Mouse (Mus musculus) heart, adult 18-20 months (tissue): ENCODE data around the gene 4921539E11Rik. TPM values are rescaled to one million over a fixed set of nuclear protein-coding genes. Genes with fewer than 3 reads are reported as not detected.

ENCODE experiments used
- DNase-seq, 2 experiments: peaks; one replicate each; pipeline ENCODE4 v3.0.0; 2021 to 2022; ENCODE audit warnings: mixed read lengths in 1 of 2
- long read RNA-seq, 2 experiments: library from polyadenylated mRNA; stranded (forward); transcript quantifications; one replicate each; pipeline ENCODE4 v2.0.0; 2021
- total RNA-seq, 2 experiments: library from RNA; stranded (reverse); gene quantifications; 2 replicates each; pipeline ENCODE4 v1.2.3; 2021

4921539E11Rik gene
- total RNA-seq: not detected
- long read RNA-seq, experiment 1: 0 reads
- long read RNA-seq, experiment 2, partial matches to known transcripts: 0 of 1 reads
- long read RNA-seq, experiment 2, other reads (novel, unspliced or antisense): 1 of 1 reads

GRCm38 (mm10) chr4:103290763-103291162 lies at the start of gene 4921539E11Rik:
TSS of gene 4921539E11Rik (minus strand) at chr4:103290863.
- DNase-seq: no peak

GRCm38 (mm10) chr4:103335134-103335533 lies 44.5 kb upstream of the 4921539E11Rik start:
- DNase-seq: no peak

- no peak for DNase-seq
These were observed 38.7 kb upstream of the 4921539E11Rik start for GRCm38 (mm10) chr4:103329348-103329747.

- peak; percentile 70 to 79 for DNase-seq
These were observed 36.3 kb upstream of the 4921539E11Rik start for GRCm38 (mm10) chr4:103326994-103327393.

- no peak for DNase-seq
These were observed 34.2 kb upstream of the 4921539E11Rik start for GRCm38 (mm10) chr4:103324688-103325451.

- DNase-seq: no peak
These were observed 30.8 kb upstream of the 4921539E11Rik start for GRCm38 (mm10) chr4:103321461-103321860.

- DNase-seq: no peak
These were observed 25.2 kb upstream of the 4921539E11Rik start for GRCm38 (mm10) chr4:103315861-103316260.

- DNase-seq: peak; percentile 4 to 19
These were observed 23.9 kb upstream of the 4921539E11Rik start for GRCm38 (mm10) chr4:103314526-103314910.

GRCm38 (mm10) chr4:103313587-103314525 lies 23.2 kb upstream of the 4921539E11Rik start, which contains the start of gene Oma1:
TSS of gene Oma1 (plus strand) at chr4:103313812.
- DNase-seq: peak; percentile 99

- DNase-seq: no peak
These were observed 13.2 kb upstream of the 4921539E11Rik start for GRCm38 (mm10) chr4:103303851-103304250.

GRCm38 (mm10) chr4:103299342-103299741 lies 8.7 kb upstream of the 4921539E11Rik start:
- no peak for DNase-seq

- DNase-seq: no peak
These were observed 2.3 kb downstream of the 4921539E11Rik start for GRCm38 (mm10) chr4:103288342-103288741.

- no peak for DNase-seq
These were observed 17.6 kb downstream of the 4921539E11Rik start for GRCm38 (mm10) chr4:103273021-103273420.

GRCm38 (mm10) chr4:103269336-103269735 lies 21.3 kb downstream of the 4921539E11Rik start:
- no peak for DNase-seq

GRCm38 (mm10) chr4:103265166-103265565 lies 25.5 kb downstream of the 4921539E11Rik start:
- no peak for DNase-seq

- DNase-seq: no peak
These were observed 26.8 kb downstream of the 4921539E11Rik start for GRCm38 (mm10) chr4:103263812-103264396.

GRCm38 (mm10) chr4:103263378-103263777 lies 27.3 kb downstream of the 4921539E11Rik start:
- no peak for DNase-seq

GRCm38 (mm10) chr4:103258817-103259216 lies 31.8 kb downstream of the 4921539E11Rik start:
- no peak for DNase-seq

GRCm38 (mm10) chr4:103253846-103254245 lies 36.8 kb downstream of the 4921539E11Rik start:
- no peak for DNase-seq

- DNase-seq: no peak
These were observed 41.1 kb downstream of the 4921539E11Rik start for GRCm38 (mm10) chr4:103249436-103250085.

- DNase-seq: no peak
These were observed 42.9 kb downstream of the 4921539E11Rik start for GRCm38 (mm10) chr4:103247813-103248212.

GRCm38 (mm10) chr4:103247249-103247648 lies 43.4 kb downstream of the 4921539E11Rik start:
- DNase-seq: no peak
